Mouse (Mus musculus) gastrocnemius, adult 2 months (tissue): ENCODE data around the gene Atp11c. TPM values are rescaled to one million over a fixed set of nuclear protein-coding genes. Genes with fewer than 3 reads are reported as not detected.

Experiments used
- DNase-seq: peaks from one replicate; pipeline ENCODE4 v3.0.0; 2022
- H3K27ac ChIP-seq: fragments of 200-600 bp; 2 replicates; pipeline ENCODE4 v1.8.1; 2022; ENCODE audit warnings: mild to moderate bottlenecking
- H3K4me3 ChIP-seq: fragments of 200-600 bp; 2 replicates; pipeline ENCODE4 v1.8.1; 2022; ENCODE audit warnings: mild to moderate bottlenecking, moderate library complexity
- CTCF ChIP-seq: fragments of 200-600 bp; IDR thresholded peaks from 2 replicates; pipeline ENCODE4 v1.8.1; 2022; ENCODE audit warnings: antibody characterized with exemption, mild to moderate bottlenecking, moderate library complexity
- intact Hi-C: fragments of 180-260 bp; cut with DNase I; formaldehyde crosslinking; loops from one replicate; pipeline ENCODE4 v1.15.1; 2025
- long read RNA-seq, 2 experiments: library from polyadenylated mRNA; stranded (forward); transcript quantifications; one replicate each; pipeline ENCODE4 v2.0.0; 2021
- total RNA-seq, 2 experiments: library from RNA; stranded (reverse); gene quantifications; 2 replicates each; pipeline ENCODE4 v1.2.3; 2021

The Atp11c gene
- total RNA-seq = 1 to 10 TPM; 3.5 to 3.6 TPM
- long read RNA-seq, experiment 1 = 0 reads
- long read RNA-seq, experiment 2, full-length matches to known transcripts = 1 of 1 reads
- long read RNA-seq, experiment 2, partial matches to known transcripts = 0 of 1 reads
- long read RNA-seq, experiment 2, other reads (novel, unspliced or antisense) = 0 of 1 reads

DNA sequence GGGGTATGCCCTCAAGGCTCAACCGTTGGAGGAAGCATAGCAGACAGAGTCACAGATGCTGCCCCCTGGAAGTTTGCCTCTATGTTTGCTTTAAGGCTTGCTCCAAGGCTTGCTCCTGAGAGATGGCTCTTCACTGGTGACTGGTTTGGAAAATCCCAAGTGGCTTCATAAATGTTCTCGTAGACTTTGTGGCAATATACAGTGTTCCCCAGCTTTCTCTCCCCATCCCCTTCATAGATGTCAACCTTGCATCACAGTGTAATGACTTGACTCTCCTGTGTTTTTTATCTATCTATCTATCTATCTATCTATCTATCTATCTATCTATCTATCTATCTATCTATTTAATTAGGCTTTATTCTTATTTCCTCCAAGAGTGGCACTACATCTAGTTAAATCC is at the start of gene Atp11c:
Gene Atp11c (minus strand): TSS at position 101 of the 400 bp plus-strand sequence.
- no peak within 1 kb of the TSS for H3K4me3 ChIP-seq
- intact Hi-C loops = no loop called here
- no peak for DNase-seq
- no peak within 1 kb of the TSS for H3K27ac ChIP-seq
- TF ChIP-seq CTCF = no peak

DNA sequence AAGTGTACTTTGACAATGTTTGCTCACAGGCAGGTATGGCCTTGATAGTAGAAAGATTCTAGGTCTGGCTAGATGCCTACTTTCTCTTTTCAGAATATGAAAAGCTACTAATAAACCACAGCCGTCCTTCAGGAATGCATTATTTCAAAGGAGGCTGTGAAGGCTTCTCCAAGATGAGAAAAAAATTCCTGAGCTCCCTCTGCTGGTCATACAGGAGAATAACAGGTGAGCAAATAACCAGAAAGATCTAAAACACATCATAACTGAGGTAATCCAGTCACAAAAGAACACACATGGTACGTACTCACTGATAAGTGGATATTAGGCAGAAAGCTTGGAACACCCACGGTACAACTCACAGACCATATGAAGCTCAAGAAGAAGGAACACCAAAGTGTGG is 16.7 kb upstream of the Atp11c start:
- no peak overlapping the region for H3K4me3 ChIP-seq
- no peak for DNase-seq
- intact Hi-C loops = no loop called here
- no peak overlapping the region for H3K27ac ChIP-seq
- TF ChIP-seq CTCF = peak; percentile 64

DNA sequence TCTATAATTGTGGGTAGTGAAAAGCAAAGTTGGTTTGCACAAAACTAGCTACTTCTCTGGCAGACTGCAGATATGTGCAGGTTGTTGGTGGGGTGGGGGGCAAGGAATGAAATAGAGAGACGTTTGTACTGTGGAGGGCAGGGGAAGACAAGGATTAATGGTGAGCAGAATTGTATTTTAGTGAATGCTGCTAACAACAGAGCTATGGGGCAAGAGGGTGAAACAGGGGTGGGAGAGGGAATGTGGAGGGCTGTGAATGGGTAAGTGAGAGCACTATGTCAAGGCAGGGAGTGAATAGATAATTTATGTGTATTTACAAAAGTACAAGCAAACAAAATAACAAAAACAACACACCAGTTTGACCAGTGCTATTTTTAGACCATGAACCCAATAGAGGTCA is 22.0 kb downstream of the Atp11c start:
- intact Hi-C loops = no loop called here
- no peak overlapping the region for H3K27ac ChIP-seq
- no peak overlapping the region for H3K4me3 ChIP-seq
- DNase-seq = no peak
- TF ChIP-seq CTCF = no peak

DNA sequence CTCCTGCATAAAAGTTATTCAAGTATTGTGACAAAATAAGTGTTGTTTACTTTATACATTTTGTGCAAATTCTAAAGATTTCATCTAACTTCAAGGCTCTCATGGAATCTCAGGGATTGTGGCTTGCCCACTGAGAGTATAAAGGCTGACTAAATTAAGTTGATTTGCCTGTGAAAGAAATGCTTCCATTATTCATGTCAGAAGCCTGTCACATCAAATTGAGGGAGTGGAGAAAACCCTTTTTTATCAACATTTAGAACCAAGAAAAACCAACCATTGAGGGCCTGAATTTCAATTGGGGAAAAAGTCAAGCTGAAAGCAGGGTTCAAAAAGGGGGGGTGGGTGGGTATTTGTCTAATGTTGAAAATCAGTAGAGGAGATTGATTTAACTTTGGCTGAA is 23.5 kb downstream of the Atp11c start:
- no peak overlapping the region for H3K27ac ChIP-seq
- no peak for DNase-seq
- intact Hi-C loops = no loop called here
- no peak for TF ChIP-seq CTCF
- no peak overlapping the region for H3K4me3 ChIP-seq

DNA sequence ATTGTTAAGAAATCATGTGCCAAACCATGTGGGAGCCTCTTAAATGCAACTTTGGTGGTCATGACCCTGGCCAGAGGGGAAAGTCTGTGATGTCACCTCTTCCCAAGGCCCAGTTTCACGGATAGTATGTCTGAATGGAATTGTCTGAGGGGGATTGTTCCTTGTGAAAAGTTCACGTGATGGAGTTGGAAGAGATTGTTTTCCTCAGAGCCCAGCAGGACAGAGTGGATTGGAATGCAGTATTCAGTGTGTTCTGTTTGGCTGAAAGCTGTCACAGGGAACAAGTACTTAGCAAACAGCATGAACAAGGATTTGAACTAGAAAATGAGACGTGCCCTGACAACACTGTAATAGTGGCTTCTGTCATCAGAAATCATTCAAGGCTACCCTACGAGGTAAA is 37.3 kb downstream of the Atp11c start:
- no peak for DNase-seq
- H3K27ac ChIP-seq = no peak overlapping the region

DNA sequence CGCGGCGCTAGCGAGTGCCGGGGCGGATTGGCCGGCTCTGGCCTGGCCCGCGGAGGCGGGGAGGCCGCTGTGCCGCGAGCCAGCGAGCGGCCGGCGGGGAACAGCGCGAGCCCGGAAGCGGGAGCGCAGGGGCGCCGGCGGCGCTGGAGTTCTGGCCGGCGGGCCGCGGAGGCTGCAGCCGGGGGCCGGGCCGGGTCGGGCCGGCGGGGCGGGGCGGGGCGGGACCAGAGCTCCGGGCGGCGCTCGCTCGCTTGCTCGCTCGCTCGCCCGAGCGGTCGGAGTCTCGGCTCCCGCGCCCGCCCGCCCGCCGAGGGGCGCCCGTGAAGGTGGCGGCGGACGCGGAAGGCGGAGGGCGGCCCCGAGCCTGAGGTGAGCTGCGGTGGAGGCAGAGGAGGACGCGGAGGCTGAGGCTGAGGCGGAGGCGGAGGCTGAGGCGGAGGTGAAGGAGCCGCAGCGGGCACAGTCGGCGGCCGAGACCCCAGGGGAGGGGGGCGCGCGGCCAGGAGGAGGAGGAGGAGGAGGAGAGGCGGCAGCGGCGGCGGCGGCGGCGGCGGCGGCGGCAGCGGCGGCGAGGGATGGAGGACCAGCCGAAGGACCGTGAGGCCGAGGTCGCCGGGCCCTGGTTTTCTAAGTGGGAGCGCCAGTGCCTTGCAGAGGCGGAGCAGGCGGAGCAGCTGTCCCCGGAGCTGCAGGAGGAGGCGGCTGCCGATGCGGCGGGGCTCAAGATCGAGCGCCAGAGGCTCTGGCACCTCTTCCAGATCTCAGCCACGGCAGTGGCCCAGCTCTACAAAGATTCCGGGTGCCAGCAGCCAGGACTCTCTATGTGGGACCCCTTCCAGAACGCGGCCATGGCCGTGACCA is 44.8 kb downstream of the Atp11c start:
- peak; percentile 63 for DNase-seq
- intact Hi-C loops = no loop called here
- no peak overlapping the region for H3K27ac ChIP-seq
- H3K4me3 ChIP-seq = peak overlapping the region; percentile 72
- no peak for TF ChIP-seq CTCF

More for the DNA sequence above, 37.3 kb downstream of the Atp11c start:
- no peak for TF ChIP-seq CTCF
- intact Hi-C loops = no loop called here
- no peak overlapping the region for H3K4me3 ChIP-seq

DNA sequence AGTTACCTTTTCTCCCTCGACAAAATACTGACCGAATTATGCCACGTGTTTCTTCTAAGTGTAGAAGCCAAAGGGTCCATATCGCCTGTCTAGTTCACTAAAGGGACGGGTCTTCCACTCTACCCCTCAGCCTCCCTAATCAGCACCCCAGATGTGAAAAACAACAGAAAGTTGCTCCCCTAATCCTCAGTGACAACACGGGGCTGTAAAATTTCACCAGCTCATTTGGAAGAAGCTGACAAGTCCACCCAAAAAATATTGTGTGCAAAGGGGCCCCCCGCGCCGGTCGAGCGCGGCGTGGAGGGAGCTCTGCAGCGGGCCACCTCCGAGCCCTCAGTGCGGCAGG is 45.4 kb downstream of the Atp11c start:
- no peak for DNase-seq
- no peak for TF ChIP-seq CTCF
- no peak overlapping the region for H3K27ac ChIP-seq
- intact Hi-C loops = no loop called here
- H3K4me3 ChIP-seq = peak overlapping the region; percentile 72

DNA sequence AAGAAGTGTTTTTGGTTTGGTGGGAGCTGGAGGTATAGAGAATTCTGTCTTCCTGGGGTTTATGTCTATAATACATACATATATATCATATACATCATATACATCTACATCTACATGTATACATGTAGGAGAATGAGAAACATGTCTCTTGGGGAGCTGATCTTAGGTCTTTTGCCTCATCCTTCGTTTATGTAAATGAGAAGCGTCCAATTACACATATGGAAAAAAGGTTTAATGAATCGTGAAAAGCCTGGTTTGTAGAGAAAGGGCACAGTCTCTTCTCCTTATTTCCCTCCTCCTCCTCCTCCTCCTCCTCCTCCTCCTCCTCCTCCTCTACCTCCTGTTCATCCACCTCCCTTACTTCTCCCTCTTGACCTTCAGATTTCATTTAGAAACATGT is 46.6 kb downstream of the Atp11c start:
- no peak for TF ChIP-seq CTCF
- no peak for DNase-seq
- H3K4me3 ChIP-seq = no peak overlapping the region
- intact Hi-C loops = no loop called here
- no peak overlapping the region for H3K27ac ChIP-seq

DNA sequence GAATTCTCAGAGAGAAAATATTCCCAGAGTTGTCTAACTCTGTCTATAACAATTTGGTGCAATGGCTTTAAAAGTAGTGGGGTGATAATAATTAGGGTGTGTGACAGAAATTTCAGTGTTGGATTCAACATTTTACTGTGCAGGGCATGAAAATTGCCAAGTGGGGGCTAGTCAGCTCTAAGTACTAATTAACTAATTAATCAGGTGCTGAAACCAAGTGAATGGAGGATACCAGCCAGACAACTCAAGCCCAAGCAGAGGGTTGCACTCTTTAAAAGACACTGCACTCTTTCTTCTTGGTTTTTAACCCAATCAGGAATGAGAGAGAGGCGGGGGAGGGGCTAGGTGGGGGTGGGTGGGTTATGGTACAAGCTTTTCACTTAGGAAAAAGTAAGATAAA is 47.1 kb downstream of the Atp11c start:
- H3K4me3 ChIP-seq = no peak overlapping the region
- TF ChIP-seq CTCF = no peak
- no peak for DNase-seq
- intact Hi-C loops = no loop called here
- H3K27ac ChIP-seq = no peak overlapping the region

DNA sequence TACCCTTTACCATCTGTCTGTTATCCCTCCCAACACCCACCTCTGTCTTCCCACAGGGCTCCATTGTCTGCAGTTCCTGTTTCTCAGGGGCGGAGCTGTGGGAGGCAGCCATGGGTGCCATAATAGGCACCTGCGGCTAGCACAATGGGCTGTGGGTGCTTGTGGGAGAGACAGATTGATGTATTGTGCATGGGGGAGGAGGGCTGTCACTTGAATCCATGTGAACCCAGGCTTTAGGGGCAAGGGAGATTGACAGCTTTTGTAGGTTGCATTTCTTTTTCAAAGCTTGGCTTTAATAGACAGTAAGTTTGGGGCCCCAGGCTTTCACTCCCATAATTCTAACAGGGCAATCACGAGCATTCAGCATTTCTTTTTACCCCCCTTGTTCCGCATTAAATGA is 48.4 kb downstream of the Atp11c start:
- intact Hi-C loops = no loop called here
- DNase-seq = no peak
- TF ChIP-seq CTCF = no peak

DNA sequence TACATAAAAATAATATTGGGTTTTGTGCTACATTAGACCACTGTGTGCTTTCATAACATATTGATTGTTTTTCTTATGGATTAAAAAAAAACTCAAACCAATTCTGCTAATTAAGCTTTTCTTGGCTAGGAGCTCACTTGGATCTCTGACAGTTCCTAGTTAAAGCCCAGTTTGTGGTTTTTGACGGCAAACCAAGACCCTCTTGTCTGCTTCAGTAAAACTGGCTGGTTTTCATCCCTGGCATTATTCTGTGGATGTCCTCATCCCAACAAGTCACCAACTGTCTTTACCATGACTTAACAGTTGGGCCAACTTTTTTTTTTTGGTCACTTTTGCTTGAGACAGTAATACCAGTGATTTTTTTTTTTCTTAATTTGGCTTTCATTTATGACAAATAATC is 49.6 kb downstream of the Atp11c start:
- Histone ChIP-seq H3K27ac (no peak overlapping the region), H3K4me3 (no peak overlapping the region)
- no peak for DNase-seq
- intact Hi-C loops = no loop called here
- no peak for TF ChIP-seq CTCF

More for the DNA sequence above, 48.4 kb downstream of the Atp11c start:
- Histone ChIP-seq H3K27ac (no peak overlapping the region), H3K4me3 (no peak overlapping the region)

DNA sequence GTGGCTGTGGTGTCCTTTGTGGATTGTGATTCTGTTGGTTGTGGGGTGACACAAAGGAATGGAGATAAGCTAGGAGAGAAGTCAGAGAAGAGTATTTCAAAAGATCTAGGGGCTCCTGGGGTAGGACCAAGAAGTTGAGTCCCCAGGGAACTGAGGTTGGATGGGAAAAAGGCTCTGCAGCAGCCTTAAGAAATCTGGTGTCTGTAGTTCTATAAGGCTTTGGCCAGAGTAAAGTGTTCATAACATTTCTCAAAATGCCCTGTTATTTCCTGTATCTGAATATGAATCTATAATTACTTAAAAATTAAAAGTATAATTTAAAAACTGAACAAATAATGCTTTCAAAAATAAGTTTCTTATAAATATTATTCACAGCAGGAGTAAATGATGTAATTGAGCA is 53.3 kb downstream of the Atp11c start, which contains the start of gene Gm7073:
Gene Gm7073 (minus strand): TSS at position 101 of the 400 bp plus-strand sequence.
- no peak within 1 kb of the TSS for H3K27ac ChIP-seq
- DNase-seq = no peak
- intact Hi-C loops = no loop called here
- H3K4me3 ChIP-seq = no peak within 1 kb of the TSS
- TF ChIP-seq CTCF = no peak

DNA sequence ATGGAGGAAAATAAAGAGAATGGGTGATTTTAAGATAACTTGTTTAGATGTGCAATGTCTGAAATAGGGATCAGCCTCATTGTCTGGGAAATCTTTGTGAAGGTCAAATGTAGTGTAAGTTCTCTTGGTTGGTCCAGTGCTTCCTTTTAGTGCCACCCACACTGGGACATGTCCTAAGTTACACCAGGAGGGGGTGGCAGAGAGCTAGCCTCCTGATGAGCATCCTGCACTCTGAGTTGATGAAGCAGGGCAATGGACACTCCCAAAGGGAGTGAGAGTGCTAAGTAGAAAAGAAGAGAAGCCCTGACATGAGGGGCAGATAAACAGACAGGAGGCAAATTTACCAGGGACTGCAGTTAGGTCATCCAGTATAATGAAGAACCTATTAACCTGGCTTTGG is 88.5 kb downstream of the Atp11c start:
- no peak overlapping the region for H3K27ac ChIP-seq
- TF ChIP-seq CTCF = peak; percentile 49
- no peak overlapping the region for H3K4me3 ChIP-seq
- DNase-seq = no peak
- intact Hi-C loops = no loop called here

DNA sequence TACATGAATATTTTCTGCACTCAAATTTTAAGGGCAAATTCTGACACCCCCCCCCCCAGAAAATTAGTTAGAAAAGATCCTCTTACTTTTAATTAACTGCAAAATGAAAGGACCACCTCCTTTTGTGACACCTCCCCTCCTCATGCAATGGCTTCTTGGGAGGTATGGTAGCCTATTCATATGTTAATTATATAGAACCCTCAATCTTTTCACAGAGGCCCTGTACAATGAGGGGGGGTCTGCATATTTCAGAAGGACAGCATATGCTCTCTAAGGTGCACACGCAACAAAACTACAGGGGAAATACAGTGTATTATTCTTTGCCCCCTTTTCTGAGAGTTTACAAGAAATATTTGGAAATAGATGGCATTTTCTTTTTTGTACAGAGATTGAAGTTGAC is 94.7 kb downstream of the Atp11c start:
- no peak for DNase-seq
- no peak for TF ChIP-seq CTCF
- Histone ChIP-seq H3K27ac (no peak overlapping the region), H3K4me3 (no peak overlapping the region)
- intact Hi-C loops = no loop called here
